Mouse (Mus musculus): ENCODE data around the gene Fxyd3. TPM values are rescaled to one million over a fixed set of nuclear protein-coding genes. Genes with fewer than 3 reads are reported as not detected.
A peak's percentile ranks its signal among the peaks of the same experiment; 100 is the strongest.

The Fxyd3 gene
- polyA plus RNA-seq (2015; fragmentation: Nextera tagmentation; extraction: Ambion mirVana), result not detected in 2 replicates

GRCm38 (mm10) chr7:31076492-31076891, at the start of gene Fxyd3:
Fxyd3 (minus strand) TSS chr7:31076704.
- 62% methylated on average over 5 of the region's 5 CpGs for WGBS
- H3K27ac ChIP-seq (ENCODE audit: low read length), result no peak within 1 kb of the TSS
- no peak within 1 kb of the TSS for H3K4me2 ChIP-seq (ENCODE audit: low read length)
- no peaks in the 10 kb centered on the region for H3K9me3 ChIP-seq (replicated peaks; ENCODE audit: control insufficient read depth, low read length, poor library complexity, severe bottlenecking)
- no peak within 1 kb of the TSS for H3K4me3 ChIP-seq (ENCODE audit: low read depth, low read length)
- ATAC-seq, result no peak
- H3K4me1 ChIP-seq (ENCODE audit: control insufficient read depth, insufficient read depth, low read length), result no peaks in the 10 kb centered on the region
- no peak within 1 kb of the TSS for H3K9ac ChIP-seq (ENCODE audit: low read depth, low read length)
- no peaks in the 10 kb centered on the region for H3K36me3 ChIP-seq (ENCODE audit: control insufficient read depth, insufficient read depth, low read length)
- no peaks in the 10 kb centered on the region for H3K27me3 ChIP-seq (ENCODE audit: control insufficient read depth, insufficient read depth, low read depth, low read length)

- H3K4me2 ChIP-seq (ENCODE audit: low read length), result no peak overlapping the region
- WGBS, result 85% methylated on average over 13 of the region's 13 CpGs
- no peak for ATAC-seq
These were observed 48.6 kb upstream of the Fxyd3 start for GRCm38 (mm10) chr7:31125116-31125515.

GRCm38 (mm10) chr7:31124381-31124780, 47.9 kb upstream of the Fxyd3 start:
- Histone ChIP-seq H3K4me3 (ENCODE audit: low read depth, low read length) (no peak overlapping the region), H3K9me3 (replicated peaks; ENCODE audit: control insufficient read depth, low read length, poor library complexity, severe bottlenecking) (no peaks in the 10 kb centered on the region), H3K4me2 (ENCODE audit: low read length) (no peak overlapping the region), H3K4me1 (ENCODE audit: control insufficient read depth, insufficient read depth, low read length) (peaks cover 6% of the 10 kb centered on the region; the same call in 1 of the 2 replicates), H3K27me3 (ENCODE audit: control insufficient read depth, insufficient read depth, low read depth, low read length) (peaks cover 5% of the 10 kb centered on the region), H3K36me3 (ENCODE audit: control insufficient read depth, insufficient read depth, low read length) (peaks cover 12% of the 10 kb centered on the region), H3K27ac (ENCODE audit: low read length) (no peak overlapping the region), H3K9ac (ENCODE audit: low read depth, low read length) (no peak overlapping the region)
- WGBS, result 83% methylated on average over 5 of the region's 5 CpGs
- no peak for ATAC-seq

More at GRCm38 (mm10) chr7:31125116-31125515, 48.6 kb upstream of the Fxyd3 start:
- Histone ChIP-seq H3K4me3 (ENCODE audit: low read depth, low read length) (no peak overlapping the region), H3K9me3 (replicated peaks; ENCODE audit: control insufficient read depth, low read length, poor library complexity, severe bottlenecking) (no peaks in the 10 kb centered on the region), H3K27ac (ENCODE audit: low read length) (no peak overlapping the region), H3K27me3 (ENCODE audit: control insufficient read depth, insufficient read depth, low read depth, low read length) (peaks cover 5% of the 10 kb centered on the region), H3K4me1 (ENCODE audit: control insufficient read depth, insufficient read depth, low read length) (peaks cover 6% of the 10 kb centered on the region; the same call in 1 of the 2 replicates), H3K36me3 (ENCODE audit: control insufficient read depth, insufficient read depth, low read length) (peaks cover 20% of the 10 kb centered on the region), H3K9ac (ENCODE audit: low read depth, low read length) (no peak overlapping the region)

GRCm38 (mm10) chr7:31123697-31124096, 47.2 kb upstream of the Fxyd3 start:
- 80% methylated on average over 3 of the region's 3 CpGs for WGBS
- Histone ChIP-seq H3K27me3 (ENCODE audit: control insufficient read depth, insufficient read depth, low read depth, low read length) (peaks cover 5% of the 10 kb centered on the region), H3K4me3 (ENCODE audit: low read depth, low read length) (no peak overlapping the region), H3K9me3 (replicated peaks; ENCODE audit: control insufficient read depth, low read length, poor library complexity, severe bottlenecking) (no peaks in the 10 kb centered on the region), H3K27ac (ENCODE audit: low read length) (no peak overlapping the region), H3K36me3 (ENCODE audit: control insufficient read depth, insufficient read depth, low read length) (peaks cover 7% of the 10 kb centered on the region; the same call in 1 of the 2 replicates), H3K9ac (ENCODE audit: low read depth, low read length) (no peak overlapping the region), H3K4me1 (ENCODE audit: control insufficient read depth, insufficient read depth, low read length) (peaks cover 6% of the 10 kb centered on the region; the same call in 1 of the 2 replicates), H3K4me2 (ENCODE audit: low read length) (no peak overlapping the region)
- ATAC-seq, result no peak

- WGBS, result 93% methylated on average over 16 of the region's 16 CpGs
- Histone ChIP-seq H3K9ac (ENCODE audit: low read depth, low read length) (no peak overlapping the region), H3K4me1 (ENCODE audit: control insufficient read depth, insufficient read depth, low read length) (peaks cover 6% of the 10 kb centered on the region; the same call in 1 of the 2 replicates), H3K27me3 (ENCODE audit: control insufficient read depth, insufficient read depth, low read depth, low read length) (peaks cover 5% of the 10 kb centered on the region), H3K27ac (ENCODE audit: low read length) (no peak overlapping the region), H3K4me3 (ENCODE audit: low read depth, low read length) (no peak overlapping the region), H3K9me3 (replicated peaks; ENCODE audit: control insufficient read depth, low read length, poor library complexity, severe bottlenecking) (no peaks in the 10 kb centered on the region), H3K4me2 (ENCODE audit: low read length) (no peak overlapping the region), H3K36me3 (ENCODE audit: control insufficient read depth, insufficient read depth, low read length) (no peaks in the 10 kb centered on the region)
- ATAC-seq, result no peak
These were observed 46.4 kb upstream of the Fxyd3 start for GRCm38 (mm10) chr7:31122641-31123631.

- H3K9ac ChIP-seq (ENCODE audit: low read depth, low read length), result no peak overlapping the region
- WGBS, result 92% methylated on average over 5 of the region's 5 CpGs
- no peak for ATAC-seq
- no peak overlapping the region for H3K4me3 ChIP-seq (ENCODE audit: low read depth, low read length)
- H3K4me2 ChIP-seq (ENCODE audit: low read length), result no peak overlapping the region
- H3K27ac ChIP-seq (ENCODE audit: low read length), result no peak overlapping the region
- no peaks in the 10 kb centered on the region for H3K4me1 ChIP-seq (ENCODE audit: control insufficient read depth, insufficient read depth, low read length)
- H3K36me3 ChIP-seq (ENCODE audit: control insufficient read depth, insufficient read depth, low read length), result no peaks in the 10 kb centered on the region
- no peaks in the 10 kb centered on the region for H3K9me3 ChIP-seq (replicated peaks; ENCODE audit: control insufficient read depth, low read length, poor library complexity, severe bottlenecking)
- no peaks in the 10 kb centered on the region for H3K27me3 ChIP-seq (ENCODE audit: control insufficient read depth, insufficient read depth, low read depth, low read length)
These were observed 43.1 kb upstream of the Fxyd3 start for GRCm38 (mm10) chr7:31119556-31119955.

GRCm38 (mm10) chr7:31118486-31118885, 42.0 kb upstream of the Fxyd3 start:
- no peaks in the 10 kb centered on the region for H3K4me1 ChIP-seq (ENCODE audit: control insufficient read depth, insufficient read depth, low read length)
- no peaks in the 10 kb centered on the region for H3K36me3 ChIP-seq (ENCODE audit: control insufficient read depth, insufficient read depth, low read length)
- no peaks in the 10 kb centered on the region for H3K27me3 ChIP-seq (ENCODE audit: control insufficient read depth, insufficient read depth, low read depth, low read length)
- no peak overlapping the region for H3K27ac ChIP-seq (ENCODE audit: low read length)
- no peaks in the 10 kb centered on the region for H3K9me3 ChIP-seq (replicated peaks; ENCODE audit: control insufficient read depth, low read length, poor library complexity, severe bottlenecking)
- no peak overlapping the region for H3K9ac ChIP-seq (ENCODE audit: low read depth, low read length)
- no peak overlapping the region for H3K4me3 ChIP-seq (ENCODE audit: low read depth, low read length)
- H3K4me2 ChIP-seq (ENCODE audit: low read length), result no peak overlapping the region
- no peak for ATAC-seq
- WGBS, result 59% methylated on average over 7 of the region's 7 CpGs

- no peak overlapping the region for H3K4me3 ChIP-seq (ENCODE audit: low read depth, low read length)
- WGBS, result 93% methylated on average over 11 of the region's 11 CpGs
- ATAC-seq, result no peak
- no peaks in the 10 kb centered on the region for H3K27me3 ChIP-seq (ENCODE audit: control insufficient read depth, insufficient read depth, low read depth, low read length)
- H3K4me1 ChIP-seq (ENCODE audit: control insufficient read depth, insufficient read depth, low read length), result no peaks in the 10 kb centered on the region
- no peaks in the 10 kb centered on the region for H3K36me3 ChIP-seq (ENCODE audit: control insufficient read depth, insufficient read depth, low read length)
- H3K27ac ChIP-seq (ENCODE audit: low read length), result no peak overlapping the region
- H3K4me2 ChIP-seq (ENCODE audit: low read length), result no peak overlapping the region
- no peaks in the 10 kb centered on the region for H3K9me3 ChIP-seq (replicated peaks; ENCODE audit: control insufficient read depth, low read length, poor library complexity, severe bottlenecking)
- no peak overlapping the region for H3K9ac ChIP-seq (ENCODE audit: low read depth, low read length)
These were observed 41.0 kb upstream of the Fxyd3 start for GRCm38 (mm10) chr7:31117465-31117864.

- 37% methylated on average over 16 of the region's 16 CpGs for WGBS
- Histone ChIP-seq H3K4me3 (ENCODE audit: low read depth, low read length) (no peak overlapping the region), H3K9me3 (replicated peaks; ENCODE audit: control insufficient read depth, low read length, poor library complexity, severe bottlenecking) (no peaks in the 10 kb centered on the region), H3K27me3 (ENCODE audit: control insufficient read depth, insufficient read depth, low read depth, low read length) (no peaks in the 10 kb centered on the region), H3K4me1 (ENCODE audit: control insufficient read depth, insufficient read depth, low read length) (no peaks in the 10 kb centered on the region), H3K4me2 (ENCODE audit: low read length) (no peak overlapping the region), H3K27ac (ENCODE audit: low read length) (no peak overlapping the region), H3K36me3 (ENCODE audit: control insufficient read depth, insufficient read depth, low read length) (no peaks in the 10 kb centered on the region), H3K9ac (ENCODE audit: low read depth, low read length) (no peak overlapping the region)
- ATAC-seq, result peak; percentile 34; the same call in 1 of the 2 replicates
These were observed 40.2 kb upstream of the Fxyd3 start for GRCm38 (mm10) chr7:31116721-31117145.

Data from midbrain, embryonic 16.5 days (tissue).